Mouse (Mus musculus) ovary, postnatal 10 days (tissue): ENCODE results near the gene Adamts14.

ENCODE experiments used
- DNase-seq: peaks from one replicate; pipeline ENCODE4 v3.0.0; 2022; ENCODE audit warnings: low spot score

Gene Adamts14

DNA sequence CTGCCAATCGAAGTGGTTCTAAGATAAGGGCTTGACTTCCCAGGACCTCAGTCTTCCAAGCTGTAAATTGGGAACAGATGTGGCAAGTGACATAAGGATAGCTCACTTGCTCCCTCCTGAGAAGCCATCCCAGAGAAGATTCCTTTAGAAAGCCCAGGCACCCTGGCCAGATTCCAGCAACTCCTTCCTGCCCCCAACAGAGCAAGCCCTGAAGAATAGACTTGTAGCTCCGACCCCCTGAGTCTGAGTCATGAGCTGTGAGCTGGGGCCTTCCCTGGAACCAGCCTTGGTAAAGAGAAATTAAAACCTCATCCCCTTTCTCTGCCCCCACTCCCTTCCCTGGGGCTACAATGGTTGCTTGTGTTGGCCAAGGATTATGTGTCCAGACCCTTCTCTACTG, 1.3 kb upstream of the Adamts14 start:
- DNase-seq, result no peak

DNA sequence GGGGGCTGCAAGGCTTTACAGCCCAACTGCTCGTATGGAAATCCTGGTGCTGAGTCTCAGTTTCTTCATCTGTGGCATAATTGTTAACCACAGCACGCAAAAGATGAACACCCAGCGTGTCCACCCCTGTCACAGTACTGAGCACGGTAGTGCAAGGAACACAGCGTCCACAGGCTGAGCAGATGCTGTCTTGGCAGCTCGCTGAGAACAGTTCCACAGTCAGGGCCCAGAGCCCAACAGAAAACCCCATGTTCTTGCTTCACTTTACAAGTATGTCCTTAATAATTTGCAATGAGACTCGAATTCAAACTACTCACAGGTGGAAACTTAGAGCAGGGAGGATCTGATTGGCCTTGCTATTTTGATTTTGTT, 592 bp upstream of the Adamts14 start:
- no peak for DNase-seq

DNA sequence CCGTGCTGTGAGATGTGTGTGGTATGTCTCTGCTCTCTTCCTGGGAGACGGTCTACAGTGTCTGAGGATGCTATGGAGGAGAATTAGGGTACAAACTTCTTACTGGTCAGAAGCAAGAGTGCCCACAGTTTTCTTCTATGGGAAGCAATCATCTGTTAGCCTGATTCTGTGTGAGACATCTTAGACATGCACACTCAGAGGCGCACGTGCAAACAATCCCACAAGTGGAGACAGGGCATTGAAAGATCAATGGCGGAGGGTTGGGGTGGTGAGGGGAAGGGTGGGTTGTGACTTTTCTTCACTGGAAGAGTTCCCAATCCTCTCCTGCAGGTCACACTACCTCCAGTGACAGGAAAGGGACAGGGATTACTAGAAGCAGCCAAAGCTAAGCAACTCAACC, 607 bp downstream of the Adamts14 start:
- no peak for DNase-seq

DNA sequence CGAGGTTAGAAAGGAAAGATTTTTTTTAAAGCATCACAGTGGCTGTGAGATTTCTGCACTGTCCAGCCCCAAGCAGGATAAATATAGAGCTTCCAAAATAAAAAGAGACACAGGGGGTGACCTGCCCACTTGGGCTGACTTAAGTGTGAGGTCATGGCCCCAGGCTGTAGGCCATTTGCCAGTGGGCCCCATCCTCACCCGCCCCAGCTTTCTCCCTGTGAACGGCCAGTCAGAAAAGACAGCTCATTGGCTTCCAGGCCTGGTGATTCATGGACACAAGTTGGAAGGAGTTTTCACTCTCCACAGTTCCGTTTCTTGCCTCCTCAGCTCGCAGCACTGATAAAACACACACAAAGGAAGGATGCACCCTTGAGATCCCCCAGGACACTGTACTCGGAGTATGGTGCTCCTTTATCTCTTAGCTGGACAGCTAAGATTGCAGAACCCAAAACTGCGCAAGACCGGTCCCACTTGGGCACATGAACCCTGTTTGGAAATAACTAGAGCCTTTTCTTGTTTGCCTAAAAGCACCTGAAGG, 1.1 kb downstream of the Adamts14 start:
- no peak for DNase-seq

DNA sequence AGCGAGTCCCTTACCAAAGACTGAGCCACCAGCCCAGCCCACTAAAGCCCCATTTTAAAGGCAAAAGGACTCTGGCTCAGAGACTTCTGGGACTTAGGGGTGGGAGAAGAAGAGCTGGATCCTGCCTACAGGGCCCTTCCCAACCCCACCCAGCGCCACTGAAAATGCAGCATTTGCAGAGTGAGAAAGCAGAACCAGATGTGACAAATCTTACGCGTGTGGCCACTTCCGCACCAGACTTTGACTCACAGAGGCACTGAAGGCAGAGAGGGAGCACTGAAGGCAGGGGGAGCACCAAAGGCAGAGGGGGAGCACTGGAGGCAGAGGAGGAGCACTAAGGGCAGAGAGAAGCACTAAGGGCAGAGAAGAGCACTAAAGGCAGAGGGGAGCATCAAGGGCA, 5.9 kb downstream of the Adamts14 start:
- DNase-seq, result no peak

DNA sequence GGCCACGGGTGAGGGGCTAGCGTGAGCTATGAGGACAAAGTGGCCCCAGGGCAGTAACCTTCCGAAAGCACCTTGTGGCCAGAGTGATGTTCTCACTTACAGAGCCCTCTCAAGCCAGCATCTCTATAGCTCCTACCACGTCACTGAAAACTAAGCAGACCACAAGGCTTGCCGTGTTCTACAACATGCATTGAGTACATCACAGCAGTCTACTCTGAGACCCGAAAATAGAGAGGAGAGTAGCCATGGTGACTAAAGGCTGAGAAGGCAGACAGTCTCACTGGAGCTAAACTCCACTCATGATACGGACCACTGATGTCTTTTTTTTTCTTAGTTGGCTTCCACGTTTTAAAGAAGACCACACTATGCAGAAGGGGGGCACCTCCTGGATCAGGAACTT, 9.6 kb downstream of the Adamts14 start:
- DNase-seq, result no peak

DNA sequence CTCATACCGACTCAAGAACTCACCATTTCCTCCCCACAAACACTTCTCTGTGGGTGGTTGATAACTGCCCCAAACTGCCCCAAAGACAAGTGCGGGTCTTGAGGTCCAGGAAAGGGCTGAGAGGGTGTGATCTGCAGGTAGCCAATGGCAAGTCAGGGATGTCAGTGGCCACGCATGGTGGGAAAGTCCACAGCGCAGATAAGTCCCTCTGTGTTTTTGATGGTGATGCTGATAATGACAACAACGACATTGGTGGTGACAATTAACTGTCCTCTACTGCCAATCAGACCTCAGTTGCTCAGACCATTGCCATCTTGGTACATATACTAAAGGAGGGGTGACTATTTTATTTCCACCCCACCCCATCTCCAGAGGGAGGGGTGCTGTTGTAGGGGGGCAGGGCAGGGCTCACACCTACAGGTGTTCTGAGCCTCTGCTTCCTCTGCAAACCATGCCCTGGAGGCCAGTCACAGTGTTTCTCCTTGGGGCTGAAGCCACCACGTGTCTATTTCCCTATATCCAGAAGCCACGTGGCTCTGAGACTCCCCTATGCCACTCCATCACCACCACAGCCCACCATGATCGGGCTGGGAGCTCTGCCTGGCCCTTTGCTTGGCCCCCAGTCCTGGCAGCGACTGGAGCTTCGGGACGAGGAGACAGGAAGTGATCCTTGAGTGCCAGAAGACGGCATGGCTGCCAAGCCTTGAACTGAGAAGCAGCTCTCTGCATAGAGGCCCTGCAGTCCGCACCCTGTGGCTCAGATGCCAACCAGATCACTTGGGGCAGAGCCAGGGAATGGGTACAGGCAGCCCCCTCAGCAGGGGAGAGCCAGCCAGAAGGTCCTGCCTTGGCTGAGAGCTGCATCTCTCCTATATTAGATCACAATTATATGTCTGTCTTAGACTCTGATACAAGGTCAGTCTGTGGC, 11.7 kb downstream of the Adamts14 start:
- DNase-seq, result no peak

DNA sequence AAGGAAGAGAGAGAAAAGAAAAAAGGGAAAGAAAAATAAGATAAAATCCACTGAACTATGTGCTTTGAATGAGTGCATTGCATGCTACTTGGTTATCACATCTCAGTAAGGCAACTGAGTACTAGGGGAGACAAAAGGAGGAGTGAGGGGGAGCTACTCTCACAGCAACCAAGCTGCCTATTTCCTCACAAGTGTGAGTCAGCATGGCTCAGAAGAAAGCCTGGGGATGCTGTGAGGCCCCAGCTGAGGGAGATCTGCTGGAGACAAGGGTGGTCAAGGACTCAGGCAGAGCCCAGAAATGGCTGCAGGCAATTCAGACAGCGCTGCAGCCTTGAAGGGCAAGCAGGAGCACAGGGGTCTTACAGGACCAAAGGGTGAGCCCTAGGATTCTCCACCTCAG, 15.1 kb downstream of the Adamts14 start:
- DNase-seq, result no peak

DNA sequence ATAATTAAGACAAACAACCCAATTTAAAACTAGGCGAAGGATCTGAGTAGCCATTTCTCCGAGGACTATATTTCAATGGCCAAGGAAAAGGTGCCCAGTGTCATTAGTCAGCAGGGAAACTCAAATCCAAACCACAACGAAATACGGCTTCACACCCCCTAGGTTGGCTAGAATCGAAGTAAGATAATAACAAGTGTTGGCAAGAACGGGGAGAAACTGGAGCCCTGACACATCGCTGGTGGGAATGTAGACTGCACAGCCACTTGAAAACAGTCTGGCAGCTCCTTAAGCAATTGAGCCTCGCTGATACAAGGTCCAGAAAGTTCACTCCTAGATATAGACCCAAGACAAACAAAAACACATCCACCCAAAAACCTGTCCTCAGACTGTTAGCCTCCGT, 16.6 kb downstream of the Adamts14 start:
- no peak for DNase-seq

DNA sequence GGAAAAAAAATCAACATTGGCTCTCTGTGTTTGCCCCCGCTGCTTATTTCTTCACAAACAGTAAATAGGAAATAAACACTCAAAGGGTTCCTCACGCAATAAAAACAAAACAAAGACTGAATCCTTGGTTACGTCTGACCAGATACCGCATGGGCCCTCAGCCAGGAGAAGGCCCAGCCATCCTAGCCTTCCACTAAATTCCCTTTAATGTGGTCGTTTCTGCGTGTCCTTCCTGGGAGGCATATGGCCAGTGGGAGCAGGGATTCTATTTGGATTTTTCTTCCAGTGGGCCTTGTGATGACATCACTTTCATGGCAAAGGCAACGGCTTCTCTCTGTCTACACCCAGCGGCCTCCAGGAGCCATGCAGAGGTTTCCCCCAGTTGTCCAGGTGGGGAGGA, 18.0 kb downstream of the Adamts14 start:
- DNase-seq, result no peak

DNA sequence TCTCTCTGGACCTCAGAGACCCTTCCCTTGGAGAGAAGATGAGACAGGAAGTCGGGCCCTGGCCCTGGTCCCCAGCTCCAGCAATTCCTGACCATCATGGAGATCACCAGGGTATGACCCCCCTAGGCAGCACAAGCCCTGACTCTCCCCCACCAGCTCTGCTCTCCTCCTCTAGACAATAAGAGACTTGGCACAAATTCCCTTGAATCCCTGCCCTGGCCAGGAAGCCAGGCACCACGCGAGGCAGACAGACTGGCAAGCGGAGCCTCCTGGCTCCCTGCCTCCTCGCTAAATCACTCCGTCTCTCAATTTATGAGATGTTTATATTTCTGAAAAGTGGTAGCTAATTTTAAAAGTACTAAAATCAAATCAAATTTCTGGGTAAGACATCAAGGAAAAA, 18.5 kb downstream of the Adamts14 start:
- no peak for DNase-seq

DNA sequence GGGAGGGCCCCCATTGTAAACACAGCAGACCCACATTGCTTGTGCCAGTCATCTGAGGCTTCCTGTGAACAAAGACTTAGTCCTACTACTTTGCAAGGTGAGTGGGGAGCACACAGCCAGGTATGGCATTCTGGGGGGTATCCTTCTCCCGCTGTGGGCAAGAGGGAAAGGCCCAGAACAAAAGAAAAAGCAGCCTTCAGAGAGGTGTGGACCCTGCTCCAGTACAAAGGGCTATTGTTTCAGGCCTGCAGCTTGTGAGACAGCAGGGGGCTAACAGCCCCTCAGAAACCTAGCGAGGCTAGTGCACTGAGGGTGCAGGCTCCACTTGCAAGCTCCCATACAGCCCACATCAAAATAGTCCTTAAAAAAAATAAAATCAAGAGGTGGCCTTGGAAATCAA, 23.3 kb downstream of the Adamts14 start:
- no peak for DNase-seq

DNA sequence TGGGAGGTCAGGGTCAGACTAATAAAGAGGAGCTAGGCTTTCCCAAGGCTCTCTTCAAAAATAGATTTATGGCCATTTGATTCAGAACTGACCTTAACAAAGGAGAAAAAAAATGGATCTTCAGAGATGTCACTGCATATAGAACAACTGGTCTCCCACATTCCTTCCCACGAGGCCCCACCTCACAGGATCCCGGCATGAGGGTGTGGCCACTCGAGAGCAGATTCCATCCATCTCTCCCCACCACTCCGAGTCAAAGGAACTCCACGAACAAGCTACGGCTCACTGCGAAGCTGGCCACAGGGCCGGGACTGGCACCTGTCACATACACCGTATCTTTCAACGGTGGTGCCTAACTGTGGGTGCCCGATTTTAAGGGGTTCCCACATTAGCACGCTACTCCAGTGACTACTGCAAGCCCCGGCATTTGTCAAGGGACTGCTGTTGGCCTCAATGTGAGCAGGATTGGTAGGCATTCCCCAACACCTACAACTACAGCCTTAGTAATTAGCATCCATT, 24.6 kb downstream of the Adamts14 start:
- no peak for DNase-seq

DNA sequence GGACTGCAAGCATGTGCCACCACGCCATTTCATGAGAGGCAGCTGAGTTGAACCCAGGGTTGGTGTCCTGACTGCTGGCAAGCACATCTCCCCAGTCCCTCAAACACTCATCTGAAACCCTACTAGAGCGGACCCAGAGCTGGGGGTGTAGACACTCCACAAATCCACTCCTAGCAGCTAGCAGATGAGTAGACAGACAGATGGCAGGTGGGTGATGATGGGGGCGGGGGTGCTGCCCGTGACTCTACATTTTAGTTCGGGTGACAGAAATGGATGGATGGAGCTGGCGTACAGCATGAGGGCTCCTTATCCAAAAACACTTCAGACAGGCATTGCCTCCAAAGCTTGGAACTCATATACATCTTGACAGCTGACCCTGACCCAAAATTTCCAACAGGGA, 26.9 kb downstream of the Adamts14 start:
- no peak for DNase-seq

DNA sequence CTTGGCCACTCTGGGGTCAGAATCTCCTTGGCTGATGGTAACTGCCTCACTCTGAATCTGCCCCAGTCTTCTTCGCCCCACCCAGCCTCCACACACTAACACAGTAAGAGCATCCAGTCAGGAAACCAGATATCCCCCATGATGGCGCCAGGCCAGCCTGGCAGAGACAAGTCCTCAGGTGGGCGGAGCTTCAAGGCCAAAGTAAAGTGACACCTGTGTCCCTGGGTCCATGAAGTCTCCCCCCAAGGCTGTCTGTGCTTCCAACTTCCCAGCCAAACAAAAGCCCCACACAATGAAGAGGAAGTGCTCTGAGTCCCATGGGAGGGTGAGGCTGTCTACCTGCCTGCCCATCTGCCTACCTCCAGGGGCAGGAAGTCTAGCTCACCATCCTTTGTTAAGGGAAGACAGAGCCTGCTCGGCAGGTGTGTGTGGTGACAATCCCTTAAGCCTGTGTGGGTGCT, 31.2 kb downstream of the Adamts14 start:
- no peak for DNase-seq

DNA sequence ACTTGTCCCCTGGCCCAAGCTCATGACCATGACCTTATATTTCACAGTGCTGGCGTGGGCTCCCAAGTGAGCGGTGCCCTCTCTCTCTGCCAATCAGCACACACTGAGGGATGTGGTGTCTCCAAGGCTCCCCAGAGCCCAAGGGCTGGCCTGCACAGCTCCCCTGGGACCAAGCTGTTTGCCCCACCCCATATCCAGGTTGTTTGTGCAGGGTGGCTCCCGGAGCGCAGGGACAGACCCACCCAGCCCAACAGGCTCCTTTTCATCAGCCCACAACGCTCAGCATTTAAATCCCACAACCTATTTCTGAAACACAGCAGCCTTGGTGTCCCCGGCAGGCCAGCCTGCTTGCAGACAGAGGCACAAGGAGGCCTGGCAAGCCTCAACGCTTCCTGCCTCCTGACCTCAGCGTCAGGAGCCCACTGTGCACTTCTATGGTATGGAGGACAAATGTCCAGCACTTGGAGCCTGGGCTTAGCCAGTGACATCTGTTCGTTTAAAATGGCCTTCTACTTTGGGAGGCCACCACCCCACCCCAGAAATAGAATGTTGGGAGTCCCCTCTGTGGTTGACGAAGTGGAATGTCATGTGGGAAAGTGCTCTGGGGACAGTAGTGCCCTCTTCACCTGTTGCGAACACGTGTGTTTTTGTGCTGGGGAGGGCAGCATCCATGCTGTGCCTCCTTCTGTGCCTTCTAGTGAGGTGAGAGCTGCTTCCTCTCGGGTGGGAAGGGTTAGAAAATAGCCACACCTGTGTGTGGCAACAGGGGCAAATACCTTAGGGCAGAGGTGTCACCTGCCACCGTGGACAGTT, 32.9 kb downstream of the Adamts14 start:
- no peak for DNase-seq

DNA sequence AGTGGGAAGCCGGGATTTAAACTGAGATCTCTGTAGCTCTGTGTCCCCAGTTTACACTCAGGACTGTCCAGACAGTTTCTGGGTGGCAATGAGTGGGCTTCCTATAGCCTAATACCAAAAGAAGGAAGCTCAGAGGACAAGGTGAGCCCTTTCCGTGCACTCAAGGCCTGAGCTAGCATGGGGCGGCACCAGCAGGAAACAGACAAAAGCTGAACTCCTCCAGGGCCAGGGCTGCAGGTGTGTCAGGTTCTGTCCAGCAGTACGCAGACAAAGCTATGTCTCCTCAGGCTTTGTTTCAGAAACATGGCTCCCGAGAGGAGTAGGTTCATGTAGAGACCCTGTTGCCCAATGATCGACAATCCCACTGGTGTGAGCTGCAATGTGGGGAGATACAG, 35.9 kb downstream of the Adamts14 start:
- no peak for DNase-seq

DNA sequence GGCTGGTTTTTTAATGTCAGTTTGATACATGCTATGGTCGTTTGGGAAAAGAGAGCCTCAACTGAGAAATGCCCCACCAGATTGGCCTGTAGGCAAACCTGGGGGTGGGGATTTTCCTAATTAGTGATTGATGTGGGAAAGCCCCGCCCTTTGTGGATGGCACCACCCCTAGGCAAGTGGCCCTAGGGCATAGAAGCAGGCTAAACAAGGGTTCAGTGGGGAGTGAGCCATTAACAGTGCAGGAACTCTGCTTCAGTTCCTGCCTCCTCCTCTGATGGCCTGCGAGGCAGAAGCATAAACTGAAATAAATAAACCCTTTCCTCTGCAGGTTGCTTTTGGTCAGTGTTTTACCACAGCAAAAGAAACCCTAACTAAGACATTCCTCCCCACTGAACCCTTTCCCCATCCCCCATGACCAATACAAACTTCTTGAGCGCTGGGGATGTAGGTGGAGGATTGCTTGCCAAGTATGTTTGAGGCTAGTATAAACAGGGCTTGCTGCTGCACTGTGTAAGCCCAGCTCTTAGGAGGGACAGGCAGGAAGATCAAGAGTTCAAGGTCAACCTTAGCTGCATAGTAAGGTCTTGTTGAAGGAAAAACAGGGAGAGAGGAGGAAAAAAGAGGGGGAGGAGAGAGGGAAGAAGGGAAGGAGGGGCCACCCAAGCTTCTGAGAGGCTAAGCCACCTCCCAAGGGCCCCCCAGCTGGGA, 36.4 kb downstream of the Adamts14 start:
- no peak for DNase-seq

DNA sequence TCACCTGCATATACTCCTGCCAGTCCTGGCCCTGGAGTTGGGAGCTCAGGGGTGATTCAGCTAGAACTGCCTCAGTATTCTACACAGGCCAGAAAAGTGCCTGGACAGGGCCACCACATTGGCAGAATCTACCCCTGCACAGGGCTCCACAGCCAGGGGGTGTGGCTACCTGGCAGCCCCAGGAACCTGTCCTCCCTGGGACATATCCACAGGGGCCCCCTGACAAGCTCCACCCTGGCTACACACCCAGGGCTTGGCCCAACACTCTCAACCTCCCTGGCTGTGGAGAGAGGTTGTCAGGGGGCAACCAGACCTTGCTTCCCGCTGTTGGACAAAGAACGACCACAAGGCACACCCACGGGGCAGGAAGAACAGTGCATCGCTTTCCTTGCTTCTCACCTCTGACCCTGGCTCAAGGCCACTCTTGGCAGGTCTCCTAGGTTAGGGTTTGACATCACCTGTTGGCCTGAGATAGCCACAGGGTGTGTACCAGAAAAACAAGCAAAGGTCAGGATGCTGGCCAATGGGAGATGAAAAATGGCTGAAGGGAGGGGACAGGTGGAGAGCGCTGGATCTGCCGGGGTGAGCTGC, 37.5 kb downstream of the Adamts14 start:
- DNase-seq, result no peak

DNA sequence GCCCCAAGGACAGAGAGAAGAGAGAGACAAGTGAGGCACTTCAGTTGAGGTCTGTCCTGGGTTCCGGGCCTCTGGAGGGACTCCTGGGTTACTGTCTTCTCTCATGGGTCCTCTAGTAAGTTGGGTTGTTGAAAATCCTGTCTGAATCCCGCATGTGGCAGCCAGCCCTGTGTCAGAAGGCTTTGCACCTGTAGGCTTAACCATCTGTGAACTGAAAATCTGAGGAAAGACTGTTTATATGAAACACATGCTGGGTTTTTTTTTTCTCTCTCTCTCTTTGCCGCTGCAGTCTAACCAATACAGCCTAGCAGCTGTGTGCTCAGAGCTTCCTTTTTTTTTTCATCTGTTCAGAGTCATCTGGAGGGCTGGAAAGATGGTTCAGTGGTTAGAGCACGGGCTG, 38.9 kb downstream of the Adamts14 start:
- no peak for DNase-seq

DNA sequence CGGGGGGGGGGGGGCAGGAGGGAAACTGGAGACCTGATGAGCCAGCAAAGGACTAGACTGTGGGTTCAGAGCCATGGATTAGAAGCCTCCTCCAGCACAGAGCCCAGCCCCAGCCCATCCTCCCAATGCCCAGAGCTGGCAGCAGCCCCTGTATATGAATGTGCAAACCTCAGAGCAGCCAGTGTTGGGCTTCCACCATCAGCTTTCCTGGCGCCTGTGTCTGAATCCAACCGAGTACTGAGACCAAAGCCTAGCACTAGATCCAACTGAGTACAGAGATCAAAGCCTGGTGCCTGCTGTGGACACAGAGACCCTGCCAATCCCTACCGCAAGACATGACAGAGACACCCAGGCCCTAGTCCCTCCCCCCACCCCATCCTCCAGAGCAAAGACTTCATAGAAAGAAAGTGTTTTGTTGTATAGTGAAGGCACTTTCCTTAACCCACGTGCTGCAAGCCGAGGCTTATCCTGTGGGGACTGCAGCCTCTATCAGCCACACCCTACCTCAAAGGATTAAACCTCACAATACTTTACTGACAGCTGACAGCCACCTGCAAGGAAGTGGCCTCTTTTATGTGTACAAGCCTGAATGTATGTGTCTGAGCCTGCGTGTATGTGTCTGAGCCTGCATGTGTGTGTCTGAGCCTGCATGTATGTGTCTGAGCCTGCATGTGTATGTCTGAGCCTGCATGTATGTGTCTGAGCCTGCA, 40.2 kb downstream of the Adamts14 start:
- DNase-seq, result no peak
